Mouse (Mus musculus) stomach, postnatal 0 days (tissue): ENCODE measurements around the gene B430218F22Rik. TPM values are rescaled to one million over a fixed set of nuclear protein-coding genes. Genes with fewer than 3 reads are reported as not detected.

Source experiments
- ATAC-seq: fragments of 200-750 bp; cut with Nextera tagmentation; 2 replicates; pipeline ENCODE4 v1.8.0; 2017; ENCODE audit not compliant: low FRiP score, low TSS enrichment
- DNase-seq: peaks from one replicate; pipeline ENCODE4 v3.0.0-alpha.2; 2016; ENCODE audit warnings: low spot score
- H3K27ac ChIP-seq: fragments of 300-500 bp; sonication (generic); replicated peaks from 2 replicates; pipeline ENCODE4 v1.5.1; 2014; ENCODE audit warnings: mild to moderate bottlenecking, control low read depth
- H3K27me3 ChIP-seq: fragments of 300-500 bp; sonication (generic); 2 replicates; pipeline ENCODE4 v1.6.1; 2014; ENCODE audit warnings: low read length; ENCODE audit not compliant: control insufficient read depth, insufficient read depth
- H3K36me3 ChIP-seq: fragments of 300-500 bp; sonication (generic); 2 replicates; pipeline ENCODE4 v1.6.1; 2014; ENCODE audit warnings: low read length, mixed read lengths; ENCODE audit not compliant: control insufficient read depth, insufficient read depth
- H3K4me1 ChIP-seq: fragments of 300-500 bp; sonication (generic); replicated peaks from 2 replicates; pipeline ENCODE4 v1.6.1; 2014; ENCODE audit warnings: antibody characterized with exemption; ENCODE audit not compliant: control insufficient read depth, insufficient read depth
- H3K4me2 ChIP-seq: fragments of 300-500 bp; sonication (generic); replicated peaks from 2 replicates; pipeline ENCODE4 v1.6.1; 2014; ENCODE audit warnings: low read depth, mild to moderate bottlenecking, control low read depth, moderate library complexity
- H3K4me3 ChIP-seq: fragments of 300-500 bp; sonication (generic); 2 replicates; pipeline ENCODE4 v1.5.1; 2014; ENCODE audit warnings: low read depth, low read length, control low read depth
- H3K9ac ChIP-seq: fragments of 300-500 bp; sonication (generic); 2 replicates; pipeline ENCODE4 v1.6.1; 2014; ENCODE audit warnings: mild to moderate bottlenecking, low read length, control low read depth, mixed read lengths
- H3K9me3 ChIP-seq: fragments of 300-500 bp; sonication (generic); 2 replicates; pipeline ENCODE4 v1.6.1; 2016; ENCODE audit warnings: low read length; ENCODE audit not compliant: control insufficient read depth
- CTCF ChIP-seq: IDR thresholded peaks from 2 replicates; pipeline ENCODE4 v1.5.1; 2016; ENCODE audit warnings: antibody characterized with exemption, low read depth, mild to moderate bottlenecking, moderate library complexity
- EP300 ChIP-seq: optimal IDR thresholded peaks from 2 replicates; pipeline ENCODE3; 2016; ENCODE audit warnings: antibody characterized with exemption
- WGBS: fragments of 180-500 bp; shearing (Covaris S2); extraction: QIAGEN DNeasy Blood & Tissue Kit; methylation state at CpG from one replicate; pipeline ENCODE4 v1.1.7; 2014; 5-methylcytosine and 5-hydroxymethylcytosine counted together
- polyA plus RNA-seq: library from polyadenylated mRNA; unstranded; fragments of >200 nt; fragmentation: Nextera tagmentation; extraction: Ambion mirVana; gene quantifications from 2 replicates; pipeline ENCODE4 v1.2.1, GENCODE M21; 2015

Gene B430218F22Rik
- polyA plus RNA-seq, 1 experiment from 2014 or later, result 1.3 TPM

GRCm38 (mm10) chr13:118411297-118411992, 25.0 kb downstream of the B430218F22Rik start:
- no peak overlapping the region for H3K27ac ChIP-seq
- 47% methylated on average over 6 of the region's 6 CpGs for WGBS
- H3K27me3 ChIP-seq, result no peaks in the 10 kb centered on the region
- H3K36me3 ChIP-seq, result no peaks in the 10 kb centered on the region
- DNase-seq (no peak), ATAC-seq (no peak)
- H3K4me2 ChIP-seq, result no peak overlapping the region
- no peak for TF ChIP-seq CTCF
- TF ChIP-seq EP300, result no peak
- no peaks in the 10 kb centered on the region for H3K4me1 ChIP-seq
- H3K9ac ChIP-seq, result no peak overlapping the region
- H3K4me3 ChIP-seq, result no peak overlapping the region
- H3K9me3 ChIP-seq, result no peaks in the 10 kb centered on the region

GRCm38 (mm10) chr13:118418163-118418562, 31.7 kb downstream of the B430218F22Rik start:
- no peak for TF ChIP-seq CTCF
- TF ChIP-seq EP300, result no peak
- Histone ChIP-seq H3K4me2 (no peak overlapping the region), H3K27ac (no peak overlapping the region), H3K9ac (no peak overlapping the region), H3K36me3 (no peaks in the 10 kb centered on the region), H3K9me3 (no peaks in the 10 kb centered on the region), H3K27me3 (no peaks in the 10 kb centered on the region), H3K4me3 (no peak overlapping the region), H3K4me1 (no peaks in the 10 kb centered on the region)
- no peak for DNase-seq
- no peak for ATAC-seq
- WGBS, result 41% methylated on average over 4 of the region's 4 CpGs

GRCm38 (mm10) chr13:118420408-118420807, 34.0 kb downstream of the B430218F22Rik start:
- Histone ChIP-seq H3K9ac (no peak overlapping the region), H3K36me3 (no peaks in the 10 kb centered on the region), H3K4me2 (no peak overlapping the region), H3K27me3 (no peaks in the 10 kb centered on the region), H3K27ac (no peak overlapping the region), H3K4me1 (no peaks in the 10 kb centered on the region), H3K9me3 (no peaks in the 10 kb centered on the region), H3K4me3 (no peak overlapping the region)
- no peak for DNase-seq
- 76% methylated on average over 1 of the region's 1 CpGs for WGBS
- TF ChIP-seq EP300, result no peak
- TF ChIP-seq CTCF, result no peak
- no peak for ATAC-seq

- Histone ChIP-seq H3K4me2 (no peak overlapping the region), H3K9me3 (no peaks in the 10 kb centered on the region), H3K36me3 (no peaks in the 10 kb centered on the region), H3K4me1 (no peaks in the 10 kb centered on the region), H3K4me3 (no peak overlapping the region), H3K27me3 (no peaks in the 10 kb centered on the region), H3K27ac (no peak overlapping the region), H3K9ac (no peak overlapping the region)
- no peak for ATAC-seq
- DNase-seq, result no peak
- no peak for TF ChIP-seq EP300
- no peak for TF ChIP-seq CTCF
- 44% methylated on average over 1 of the region's 1 CpGs for WGBS
Observed at GRCm38 (mm10) chr13:118420847-118421246, 34.4 kb downstream of the B430218F22Rik start.

Other genes with a start within 250 kb of the B430218F22Rik start
- gene Mrps30, start 622 bp downstream of the B430218F22Rik start, polyA plus RNA-seq, result 21.4 and 22.2 TPM in 2 replicates